20 mouse cellular contexts compared by ENCODE assay signal in the genomic region with DNA sequence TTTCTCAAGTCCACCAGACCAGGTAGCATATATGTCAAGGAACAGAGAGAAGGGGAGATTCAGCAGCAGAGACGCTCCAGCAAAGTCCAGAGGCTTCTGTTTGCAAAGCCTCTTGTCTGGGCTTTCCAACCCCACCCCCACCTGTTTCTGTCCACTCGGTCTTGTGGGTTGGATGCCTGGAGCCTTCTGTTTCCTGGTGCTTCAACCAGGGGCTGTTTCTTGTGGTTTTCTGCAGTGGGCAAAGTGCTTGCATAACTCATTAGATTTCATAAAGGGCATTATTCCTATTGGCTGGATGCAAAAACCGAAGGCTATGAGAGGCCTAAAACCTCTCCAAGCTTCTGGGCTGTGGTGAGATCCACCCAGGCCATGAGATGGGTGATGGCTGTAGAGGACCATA. TPM values are rescaled to one million over a fixed set of nuclear protein-coding genes. Genes with fewer than 3 reads are reported as not detected.
DNase-seq lines count a peak whose midpoint lies in the region; ATAC-seq and TF ChIP-seq lines count a peak whose summit lies in the region.
"Had no signal": no experiment of that assay in that cellular context is flagged by ENCODE, and none has a peak within 500 bp of the region (broad histone marks: within the 10 kb centered on the region; RNA-seq: fewer than 3 reads in every experiment).

No protein-coding gene starts in this region.

- H3K27me3 ChIP-seq in heart, embryonic 13.5 days (replicated peaks): no peaks in the 10 kb centered on the region
- H3K27me3 ChIP-seq in megakaryocyte, embryonic 14.5 days (replicated peaks): no peaks in the 10 kb centered on the region
- H3K27me3 ChIP-seq: midbrain, embryonic 12.5 days; stomach, embryonic 15.5 days had no signal

- no peak for ATAC-seq in heart, embryonic 13.5 days (ENCODE audit: extremely low read depth, insufficient number of reproducible peaks, low FRiP score, low TSS enrichment)
- ATAC-seq in hematopoietic stem cell, adult 5-6 weeks (replicated peaks in 1 of 2; ENCODE audit: insufficient read depth in 1 of 2, low FRiP score in 2 of 2, low TSS enrichment in 1 of 2, low read depth in 1 of 2, poor library complexity in 2 of 2, severe bottlenecking in 2 of 2): peak; percentile 85 to 88
- ATAC-seq: inflammation-experienced regulatory T-cells, adult 6 months had no signal

- TF ChIP-seq CTCF in lung, adult 2 months (IDR thresholded peaks at IDR 0.05; ENCODE audit: insufficient read depth, low read length): no peak

- intact Hi-C loops in heart, postnatal 14 days (cut with DNase I): no loop called here
- intact Hi-C loops in left cerebral cortex, postnatal 10 days (cut with DNase I): no loop called here

- no peak for TF ChIP-seq POLR2A in lung, adult 2 months (IDR thresholded peaks at IDR 0.05; ENCODE audit: borderline replicate concordance, extremely low read depth, low read depth, low read length)

- H3K27ac ChIP-seq in heart, embryonic 13.5 days (replicated peaks): peak overlapping the region; percentile 92
- H3K27ac ChIP-seq: liver, embryonic 14.5 days; midbrain, embryonic 12.5 days; stomach, embryonic 15.5 days had no signal

- peak overlapping the region; percentile 55 for H3K9ac ChIP-seq in heart, embryonic 13.5 days
- H3K9ac ChIP-seq: liver, embryonic 14.5 days; midbrain, embryonic 12.5 days; stomach, embryonic 15.5 days had no signal

- peaks cover 51% of the 10 kb centered on the region for H3K36me3 ChIP-seq in heart, embryonic 13.5 days
- peaks cover 97% of the 10 kb centered on the region for H3K36me3 ChIP-seq in megakaryocyte, embryonic 14.5 days (replicated peaks; ENCODE audit: low read length)
- H3K36me3 ChIP-seq: G1E had no signal

- peaks cover 97% of the 10 kb centered on the region for H3K4me1 ChIP-seq in heart, embryonic 13.5 days
- H3K4me1 ChIP-seq in lung, adult 2 months (ENCODE audit: control insufficient read depth, insufficient read depth, low read length): peaks cover 53% of the 10 kb centered on the region
- H3K4me1 ChIP-seq in megakaryocyte, embryonic 14.5 days: peaks cover 95% of the 10 kb centered on the region

- H3K4me2 ChIP-seq in heart, embryonic 13.5 days: no peak overlapping the region
- H3K4me2 ChIP-seq: midbrain, embryonic 12.5 days; stomach, embryonic 15.5 days had no signal

- H3K4me3 ChIP-seq in heart, embryonic 13.5 days: no peak overlapping the region
- no peak overlapping the region for H3K4me3 ChIP-seq in lung, adult 2 months (replicated peaks; ENCODE audit: extremely low read depth, low read depth, low read length)
- peak overlapping the region; percentile 64 for H3K4me3 ChIP-seq in megakaryocyte, embryonic 14.5 days (replicated peaks)
- H3K4me3 ChIP-seq: midbrain, embryonic 12.5 days; stomach, embryonic 15.5 days had no signal

- WGBS in heart, embryonic 13.5 days: 57% methylated on average over 3 of the region's 3 CpGs
- 55% methylated on average over 3 of the region's 3 CpGs for WGBS in lung, adult 2 months

- H3K9me3 ChIP-seq in heart, embryonic 13.5 days: no peaks in the 10 kb centered on the region
- H3K9me3 ChIP-seq in megakaryocyte, embryonic 14.5 days: no peaks in the 10 kb centered on the region
- H3K9me3 ChIP-seq: midbrain, embryonic 12.5 days; stomach, embryonic 15.5 days had no signal

- no peak for DNase-seq in heart, postnatal 14 days
- peak; percentile 25 for DNase-seq in lung, adult 2 months
- DNase-seq in lung, postnatal 10 days: no peak
- DNase-seq in cerebellum, postnatal 36 days: no peak
- no peak for DNase-seq in left cerebral cortex, postnatal 10 days (ENCODE audit: extremely low spot score in 1 of 2, low spot score in 2 of 2)
- DNase-seq: adrenal gland, adult 8-10 months; cerebellum, adult 9-10 months; gastrocnemius, postnatal 25 days; kidney, postnatal 10 days; right cerebral cortex, adult 18-20 months; spleen, adult 18-20 months; thymus, postnatal 14 days had no signal

RNA-seq across cellular contexts. Expression of a gene that starts 45.3 kb away (rescaled TPM):
- polyA plus RNA-seq in heart, embryonic 13.5 days (2015; fragmentation: Nextera tagmentation; extraction: Ambion mirVana): 25.1 and 25.7 TPM in 2 replicates
- 10 to 100 TPM; 53.9 to 59.4 TPM for total RNA-seq in heart, postnatal 14 days (2021)
- 51.6 and 52.6 TPM in 2 replicates for polyA plus RNA-seq in lung, adult 2 months (2012; rRNA removed)
- total RNA-seq in hematopoietic stem cell, adult 5-6 weeks (2017): 9.8 and 17.0 TPM in 2 replicates
- 18.1 and 54.1 TPM in 2 replicates for polyA plus RNA-seq in megakaryocyte, embryonic 14.5 days (2012; ENCODE audit: insufficient read depth, low replicate concordance)
- total RNA-seq in left cerebral cortex, postnatal 10 days (2021): 100 to 1,000 TPM; 105 to 106 TPM
